Mouse (Mus musculus) heart, embryonic 11.5 days (tissue): ENCODE data around the gene Vmn1r89. TPM values are rescaled to one million over a fixed set of nuclear protein-coding genes. Genes with fewer than 3 reads are reported as not detected.

Experiments used
- ATAC-seq: fragments of 200-750 bp; cut with Nextera tagmentation; replicated peaks from 2 replicates; pipeline ENCODE4 v1.8.0; 2017; ENCODE audit warnings: moderate library complexity; ENCODE audit not compliant: insufficient number of reproducible peaks, low FRiP score, low TSS enrichment
- H3K27ac ChIP-seq: fragments of 300-500 bp; sonication (generic); 2 replicates; pipeline ENCODE4 v1.5.1; 2014; ENCODE audit warnings: mild to moderate bottlenecking, low read depth, low read length
- H3K27me3 ChIP-seq: fragments of 300-500 bp; sonication (generic); 2 replicates; pipeline ENCODE4 v1.6.1; 2014; ENCODE audit warnings: mild to moderate bottlenecking, low read length, mixed read lengths; ENCODE audit not compliant: control insufficient read depth, insufficient read depth
- H3K36me3 ChIP-seq: fragments of 300-500 bp; sonication (generic); 2 replicates; pipeline ENCODE4 v1.6.1; 2014; ENCODE audit warnings: mild to moderate bottlenecking, low read length, moderate library complexity, mixed read lengths; ENCODE audit not compliant: control insufficient read depth, insufficient read depth
- H3K4me1 ChIP-seq: fragments of 300-500 bp; sonication (generic); 2 replicates; pipeline ENCODE4 v1.6.1; 2014; ENCODE audit warnings: low read length; ENCODE audit not compliant: control insufficient read depth, insufficient read depth
- H3K4me2 ChIP-seq: fragments of 300-500 bp; sonication (generic); 2 replicates; pipeline ENCODE4 v1.6.1; 2014; ENCODE audit warnings: mild to moderate bottlenecking, moderate library complexity
- H3K4me3 ChIP-seq: fragments of 300-500 bp; sonication (generic); 2 replicates; pipeline ENCODE4 v1.5.1; 2014; ENCODE audit warnings: low read depth, low read length
- H3K9ac ChIP-seq: fragments of 300-500 bp; sonication (generic); 2 replicates; pipeline ENCODE4 v1.6.1; 2014; ENCODE audit warnings: mild to moderate bottlenecking, low read depth, low read length, moderate library complexity
- H3K9me3 ChIP-seq: fragments of 300-500 bp; sonication (generic); replicated peaks from 2 replicates; pipeline ENCODE4 v1.6.1; 2016; ENCODE audit warnings: low read length; ENCODE audit not compliant: control insufficient read depth
- WGBS: fragments of 180-500 bp; shearing (Covaris S2); extraction: QIAGEN DNeasy Blood & Tissue Kit; methylation state at CpG from one replicate; pipeline ENCODE4 v1.1.7; 2014; ENCODE audit not compliant: insufficient replicate concordance; 5-methylcytosine and 5-hydroxymethylcytosine counted together
- polyA plus RNA-seq: library from polyadenylated mRNA; unstranded; fragments of >200 nt; fragmentation: Nextera tagmentation; extraction: Ambion mirVana; gene quantifications from 2 replicates; pipeline ENCODE4 v1.2.1, GENCODE M21; 2014

Gene Vmn1r89
- not detected in 2 replicates for polyA plus RNA-seq

DNA sequence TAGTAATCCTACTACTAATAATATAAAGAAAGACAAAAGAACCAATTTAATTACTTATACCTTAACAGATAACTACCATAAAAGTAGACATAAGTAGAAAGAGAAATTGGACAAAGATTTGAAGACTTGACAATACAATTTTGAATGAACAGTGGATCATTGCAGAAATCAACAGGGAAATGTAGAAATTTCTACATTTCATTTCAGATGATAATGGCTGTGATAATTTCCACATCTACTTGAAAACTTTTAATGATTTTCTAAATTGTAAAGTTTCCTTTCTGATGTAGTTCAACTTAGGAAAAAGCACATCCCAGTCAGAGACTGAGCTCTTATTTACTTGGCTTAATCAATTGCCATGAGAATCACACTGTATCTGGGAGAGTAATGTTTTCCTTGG lies at the start of gene Vmn1r89:
Vmn1r89 (plus strand) TSS at position 301 of the 400 bp plus-strand sequence.
- no peak within 1 kb of the TSS for H3K9ac ChIP-seq
- no peaks in the 10 kb centered on the region for H3K36me3 ChIP-seq
- no peak within 1 kb of the TSS for H3K4me2 ChIP-seq
- no peak within 1 kb of the TSS for H3K27ac ChIP-seq
- no peak within 1 kb of the TSS for H3K4me3 ChIP-seq
- no peaks in the 10 kb centered on the region for H3K4me1 ChIP-seq
- ATAC-seq = no peak
- H3K27me3 ChIP-seq = no peaks in the 10 kb centered on the region
- H3K9me3 ChIP-seq = no peaks in the 10 kb centered on the region

GRCm38 (mm10) chr7:13260746-13261700 lies 48.2 kb downstream of the Vmn1r89 start:
- 36% methylated on average over 50 of the region's 50 CpGs for WGBS
- 0 out of 2 replicates have a peak overlapping the region, but pooled peaks have one; percentile 12 for H3K4me3 ChIP-seq
- no peak overlapping the region for H3K9ac ChIP-seq
- H3K4me2 ChIP-seq = peak overlapping the region; percentile 29
- H3K36me3 ChIP-seq = no peaks in the 10 kb centered on the region
- H3K27me3 ChIP-seq = peaks cover 6% of the 10 kb centered on the region
- no peak overlapping the region for H3K27ac ChIP-seq
- no peaks in the 10 kb centered on the region for H3K9me3 ChIP-seq
- H3K4me1 ChIP-seq = no peaks in the 10 kb centered on the region
- no peak; the same call in 1 of the 2 replicates for ATAC-seq

DNA sequence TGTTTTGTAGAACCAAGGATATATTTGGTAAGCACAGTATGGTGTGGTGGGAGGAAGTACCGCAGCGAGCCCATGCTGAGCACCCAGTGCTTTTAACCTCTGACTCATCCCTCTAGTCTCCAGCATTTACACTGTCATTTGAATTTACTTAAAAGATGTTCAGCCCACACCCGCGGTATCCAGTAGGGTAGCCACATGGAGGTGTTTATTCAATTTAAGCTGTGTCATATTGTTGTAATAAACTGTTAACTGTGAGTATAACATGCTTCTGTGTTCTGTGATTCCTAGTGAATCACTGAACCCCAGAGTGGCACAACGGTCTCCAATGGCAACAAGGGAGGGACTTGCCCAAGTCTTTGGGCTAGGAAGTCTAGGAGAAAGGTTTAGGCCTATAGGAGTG lies 51.0 kb downstream of the Vmn1r89 start:
- Histone ChIP-seq H3K27me3 (peaks cover 6% of the 10 kb centered on the region), H3K27ac (no peak overlapping the region), H3K4me3 (no peak overlapping the region), H3K9me3 (no peaks in the 10 kb centered on the region), H3K4me2 (no peak overlapping the region), H3K9ac (no peak overlapping the region), H3K4me1 (no peaks in the 10 kb centered on the region), H3K36me3 (no peaks in the 10 kb centered on the region)
- WGBS = 81% methylated on average over 5 of the region's 5 CpGs
- ATAC-seq = no peak

GRCm38 (mm10) chr7:13264396-13264795 lies 51.6 kb downstream of the Vmn1r89 start:
- ATAC-seq = no peak
- no peak overlapping the region for H3K4me2 ChIP-seq
- peaks cover 6% of the 10 kb centered on the region for H3K27me3 ChIP-seq
- no peak overlapping the region for H3K9ac ChIP-seq
- H3K4me3 ChIP-seq = no peak overlapping the region
- no peaks in the 10 kb centered on the region for H3K9me3 ChIP-seq
- H3K27ac ChIP-seq = no peak overlapping the region
- no peaks in the 10 kb centered on the region for H3K4me1 ChIP-seq
- WGBS = 85% methylated on average over 2 of the region's 2 CpGs
- no peaks in the 10 kb centered on the region for H3K36me3 ChIP-seq

DNA sequence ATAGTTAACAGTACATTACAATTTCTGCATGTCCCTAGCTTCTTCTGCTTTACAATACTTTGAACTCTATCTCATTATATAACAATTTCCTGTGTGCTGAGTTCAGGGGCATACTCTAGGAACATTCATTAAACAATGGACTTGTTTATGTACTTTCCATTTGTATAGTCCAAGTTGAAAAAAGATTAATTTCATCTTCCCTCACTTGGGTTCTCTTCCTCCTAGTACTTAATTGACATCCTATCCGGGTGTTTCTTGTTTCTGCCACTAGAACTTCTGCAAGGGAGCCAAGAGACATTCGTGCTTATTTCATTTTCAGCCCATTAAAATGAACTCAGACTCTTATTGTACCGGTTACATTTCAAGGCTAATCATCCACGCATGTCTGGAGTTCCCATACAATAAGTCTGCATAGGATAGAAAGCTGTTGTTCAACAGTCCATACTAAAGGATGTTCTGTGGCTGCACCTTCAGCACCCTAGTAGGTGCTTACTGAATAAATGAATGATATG lies 56.0 kb downstream of the Vmn1r89 start:
- Histone ChIP-seq H3K4me3 (no peak overlapping the region), H3K4me2 (no peak overlapping the region), H3K27me3 (no peaks in the 10 kb centered on the region), H3K4me1 (no peaks in the 10 kb centered on the region), H3K9ac (no peak overlapping the region), H3K9me3 (no peaks in the 10 kb centered on the region), H3K36me3 (0 out of 2 replicates have a peak, but pooled peaks cover under 1% of the 10 kb centered on the region), H3K27ac (no peak overlapping the region)
- no peak for ATAC-seq
- WGBS = 85% methylated on average over 4 of the region's 4 CpGs

GRCm38 (mm10) chr7:13269394-13269793 lies 56.6 kb downstream of the Vmn1r89 start:
- H3K9me3 ChIP-seq = no peaks in the 10 kb centered on the region
- H3K27me3 ChIP-seq = no peaks in the 10 kb centered on the region
- H3K36me3 ChIP-seq = 0 out of 2 replicates have a peak, but pooled peaks cover 2% of the 10 kb centered on the region
- no peak overlapping the region for H3K4me3 ChIP-seq
- no peak overlapping the region for H3K9ac ChIP-seq
- 76% methylated on average over 11 of the region's 11 CpGs for WGBS
- no peak overlapping the region for H3K27ac ChIP-seq
- no peak for ATAC-seq
- H3K4me1 ChIP-seq = no peaks in the 10 kb centered on the region
- no peak overlapping the region for H3K4me2 ChIP-seq

Other genes with a start within 250 kb of the Vmn1r89 start
- 6.8 and 7.1 TPM in 2 replicates for gene Zfp324, start 247.2 kb upstream of the Vmn1r89 start, polyA plus RNA-seq
- 4.3 and 5.5 TPM in 2 replicates for gene Zfp446, start 235.2 kb upstream of the Vmn1r89 start, polyA plus RNA-seq
- gene Slc27a5, start 214.8 kb upstream of the Vmn1r89 start, polyA plus RNA-seq = not detected in 2 replicates
- gene Trim28, start 213.9 kb upstream of the Vmn1r89 start, polyA plus RNA-seq = 252 and 256 TPM in 2 replicates
- gene Zbtb45, start 203.0 kb upstream of the Vmn1r89 start, polyA plus RNA-seq = 13.6 and 16.0 TPM in 2 replicates
- 148 and 149 TPM in 2 replicates for gene Chmp2a, start 178.2 kb upstream of the Vmn1r89 start, polyA plus RNA-seq
- 172 and 174 TPM in 2 replicates for gene Ube2m, start 174.7 kb upstream of the Vmn1r89 start, polyA plus RNA-seq
- gene Mzf1, start 158.3 kb upstream of the Vmn1r89 start, polyA plus RNA-seq = 1.5 and 1.7 TPM in 2 replicates
- gene Vmn1r85, start 117.8 kb upstream of the Vmn1r89 start, polyA plus RNA-seq = not detected in 2 replicates
- gene Vmn1r86, start 93.1 kb upstream of the Vmn1r89 start, polyA plus RNA-seq = not detected in 2 replicates
- not detected in 2 replicates for gene Vmn1r87, start 72.9 kb upstream of the Vmn1r89 start, polyA plus RNA-seq
- gene Vmn1r88, start 53.5 kb upstream of the Vmn1r89 start, polyA plus RNA-seq = not detected in 2 replicates
- 84.6 and 95.3 TPM in 2 replicates for gene Lig1, start 64.3 kb downstream of the Vmn1r89 start, polyA plus RNA-seq
- 3.4 and 6.3 TPM in 2 replicates for gene Zswim9, start 65.7 kb downstream of the Vmn1r89 start, polyA plus RNA-seq
- gene Pla2g4c, start 111.6 kb downstream of the Vmn1r89 start, polyA plus RNA-seq = 0.73 and 1.4 TPM in 2 replicates
- gene Cabp5, start 185.1 kb downstream of the Vmn1r89 start, polyA plus RNA-seq = not detected in 2 replicates
- not detected in 2 replicates for gene Bsph1, start 237.8 kb downstream of the Vmn1r89 start, polyA plus RNA-seq